Mouse (Mus musculus) adrenal gland, adult 18-20 months (tissue): Measurements from ENCODE around the gene Stc2. TPM values are rescaled to one million over a fixed set of nuclear protein-coding genes. Genes with fewer than 3 reads are reported as not detected.

Experiments
- DNase-seq, 2 experiments: peaks; one replicate each; pipeline ENCODE4 v3.0.0; 2021 to 2022; ENCODE audit warnings: low spot score in 2 of 2
- total RNA-seq, 2 experiments: library from RNA; stranded (reverse); gene quantifications; 1 replicate in 1 of 2; 2 replicates in 1 of 2; pipeline ENCODE4 v1.2.3; 2021

Stc2 gene
- total RNA-seq, 2 experiments from 2014 or later = 1.2 TPM

- no peak for DNase-seq
Measured at GRCm38 (mm10) chr11:31366827-31367226, 3.0 kb downstream of the Stc2 start.

DNA sequence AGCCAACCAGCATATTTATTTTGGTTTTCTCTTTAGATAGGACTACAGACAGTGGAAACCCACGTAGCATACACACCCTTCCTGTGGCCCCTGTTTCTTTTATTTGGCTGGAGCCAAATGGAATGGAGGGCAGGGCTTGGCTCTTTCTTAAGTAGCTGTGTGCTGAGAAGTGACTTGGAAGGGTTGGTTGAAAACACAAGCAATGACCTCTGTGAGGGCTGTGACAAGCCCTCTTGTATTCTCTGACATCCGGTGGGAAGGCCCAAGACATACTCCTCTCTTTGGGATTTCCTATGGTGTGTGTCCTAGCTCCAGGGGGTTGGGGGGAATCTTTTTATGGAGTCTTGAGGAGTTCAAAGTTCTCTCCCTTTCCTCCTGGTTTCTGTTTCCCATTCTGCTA lies 3.5 kb downstream of the Stc2 start:
- no peak for DNase-seq

DNA sequence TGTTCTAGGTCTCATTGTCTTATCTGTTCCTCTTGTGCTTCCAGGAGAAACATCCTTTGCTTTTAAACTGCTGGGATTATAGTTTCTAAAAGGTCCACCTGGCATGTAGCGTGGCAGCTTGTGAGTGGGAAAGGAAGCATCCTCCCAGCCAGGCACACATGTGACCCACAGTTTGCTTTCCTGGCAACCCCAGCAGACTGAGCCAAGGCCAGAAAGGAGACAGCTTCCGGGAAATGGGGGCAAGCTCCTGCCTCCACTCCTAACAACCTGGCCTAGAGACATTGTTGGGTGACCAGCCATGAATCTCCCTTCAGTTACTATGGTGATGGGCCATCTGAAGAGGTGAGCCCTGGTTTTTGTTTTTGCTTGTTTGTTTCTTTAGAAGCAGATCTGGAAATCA lies 3.9 kb downstream of the Stc2 start:
- peak in 1 of 2 experiments; percentile 14 for DNase-seq

DNA sequence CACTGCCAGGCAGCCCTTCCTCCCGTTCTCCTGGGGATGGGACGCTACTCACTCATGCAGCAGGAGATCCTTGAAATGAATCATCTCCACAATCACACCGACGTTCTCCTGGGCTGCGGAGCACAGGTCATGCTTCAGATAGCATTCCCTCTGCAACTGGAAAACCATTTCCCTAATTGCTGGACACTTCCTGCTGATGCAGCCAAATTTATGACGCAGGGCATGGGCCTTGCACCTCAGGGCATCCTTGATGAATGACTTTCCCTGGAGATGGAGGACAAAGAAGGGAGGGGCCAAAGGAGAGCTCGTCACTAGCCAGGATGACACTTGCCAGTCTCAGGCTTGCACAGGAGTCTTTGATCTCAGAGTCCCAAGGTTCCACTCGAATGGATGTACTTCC lies 4.6 kb downstream of the Stc2 start:
- DNase-seq = peak in 1 of 2 experiments; percentile 10

DNA sequence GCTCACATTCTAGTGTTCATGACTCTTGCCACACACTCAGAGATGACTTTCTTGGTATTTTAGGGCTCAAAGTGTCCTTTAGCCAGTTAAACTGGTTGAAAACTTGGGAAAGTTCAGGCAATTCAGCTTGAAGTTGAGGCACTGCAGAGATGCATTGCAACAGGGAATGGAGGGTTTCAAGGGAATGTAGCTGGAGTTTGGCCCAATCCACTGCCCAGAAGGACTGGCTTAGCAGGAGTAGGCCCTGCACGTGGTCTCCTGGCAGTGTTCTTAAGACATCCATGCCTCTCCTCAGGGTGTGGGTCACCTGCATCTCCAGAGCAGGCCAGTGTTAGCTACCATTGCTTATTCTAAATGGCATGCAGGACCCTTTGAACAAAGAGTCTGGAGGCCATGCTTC lies 7.0 kb downstream of the Stc2 start:
- no peak for DNase-seq

- DNase-seq = no peak
Measured at GRCm38 (mm10) chr11:31362330-31362729, 7.5 kb downstream of the Stc2 start.

GRCm38 (mm10) chr11:31361047-31361446 lies 8.8 kb downstream of the Stc2 start:
- DNase-seq = no peak

GRCm38 (mm10) chr11:31359283-31359902 lies 10.5 kb downstream of the Stc2 start:
- no peak for DNase-seq

DNA sequence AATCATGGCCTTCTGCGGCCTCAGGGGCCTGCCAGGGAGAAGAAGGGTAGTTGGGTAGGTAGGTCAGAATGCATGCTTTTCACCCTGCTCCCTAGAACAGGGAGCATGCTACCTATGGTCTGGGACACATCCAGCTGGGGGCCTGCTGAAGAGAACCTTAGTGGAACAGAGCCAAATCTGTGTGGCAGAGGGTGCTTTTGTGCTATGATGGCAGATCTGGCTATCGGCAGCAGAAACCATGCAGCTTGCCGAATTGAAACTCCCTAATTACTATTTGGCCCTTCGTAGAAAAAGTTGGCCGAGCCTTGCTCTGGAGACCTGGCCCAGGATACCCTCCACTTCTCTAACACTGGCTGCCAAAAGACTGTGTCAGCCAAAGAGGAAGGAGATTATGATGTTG lies 11.4 kb downstream of the Stc2 start:
- no peak for DNase-seq

GRCm38 (mm10) chr11:31356866-31357265 lies 13.0 kb downstream of the Stc2 start:
- no peak for DNase-seq

DNA sequence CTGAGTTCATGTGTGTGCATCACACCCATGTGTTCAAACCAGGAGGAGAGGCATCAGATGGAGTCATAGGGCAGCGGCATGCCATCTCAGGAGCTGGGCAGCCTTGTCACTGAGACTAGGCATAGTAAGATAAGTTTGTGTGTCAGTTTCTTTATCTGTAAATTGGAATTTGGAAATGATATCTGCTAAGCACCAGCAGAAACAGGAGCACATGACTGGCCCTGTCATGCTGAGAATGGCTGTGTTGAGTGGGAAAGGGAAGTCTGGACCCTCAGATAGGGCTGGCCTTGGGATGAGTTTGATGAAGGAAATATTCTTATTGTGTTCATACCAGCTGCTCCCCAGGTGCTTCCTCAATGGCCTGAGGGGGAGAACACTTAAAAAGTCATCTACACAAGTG lies 14.1 kb downstream of the Stc2 start:
- no peak for DNase-seq

DNA sequence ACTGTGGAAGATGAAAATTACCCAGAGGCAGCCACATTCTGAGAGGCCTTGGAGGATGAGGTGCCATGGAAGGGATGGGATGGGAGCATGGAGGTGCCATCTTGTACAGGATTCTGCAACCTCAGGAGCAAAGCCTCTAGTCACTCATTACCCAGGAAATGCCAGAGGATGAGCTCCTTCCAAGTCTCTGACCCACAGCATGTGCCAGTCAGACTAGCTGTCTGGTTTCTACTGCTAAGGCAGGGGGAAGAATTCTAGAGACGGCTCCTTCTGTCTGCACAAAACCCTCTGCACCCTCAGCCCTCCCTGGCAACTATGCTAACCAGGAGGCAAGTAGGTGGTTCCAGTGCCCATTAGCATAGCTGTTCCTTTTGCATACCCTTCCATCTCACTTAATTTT lies 15.4 kb downstream of the Stc2 start:
- DNase-seq = no peak

Other genes starting within 250 kb of the Stc2 start
- gene Gm17332, start 187.6 kb downstream of the Stc2 start, total RNA-seq = not detected